Mouse (Mus musculus): ENCODE measurements around the gene Rbm11. TPM values are rescaled to one million over a fixed set of nuclear protein-coding genes. Genes with fewer than 3 reads are reported as not detected.

The Rbm11 gene
- 0.24 and 0.46 TPM in 2 replicates for polyA plus RNA-seq (2014; fragmentation: Nextera tagmentation; extraction: Ambion mirVana)

- ATAC-seq (replicated peaks; ENCODE audit: insufficient number of reproducible peaks, low FRiP score, low TSS enrichment), result peak; percentile 93
- under 1% methylated on average over 55 of the region's 55 CpGs for WGBS (ENCODE audit: insufficient replicate concordance)
- Histone ChIP-seq H3K4me2 (peak within 1 kb of the TSS; percentile 86), H3K27me3 (ENCODE audit: control insufficient read depth, insufficient read depth, low read length) (no peaks in the 10 kb centered on the region), H3K27ac (ENCODE audit: low read depth, low read length) (no peak within 1 kb of the TSS), H3K9me3 (replicated peaks; ENCODE audit: control insufficient read depth, low read length) (no peaks in the 10 kb centered on the region), H3K4me3 (ENCODE audit: low read depth, low read length) (peak within 1 kb of the TSS; percentile 80), H3K9ac (ENCODE audit: low read depth, low read length) (peak within 1 kb of the TSS; percentile 58), H3K4me1 (ENCODE audit: control insufficient read depth, insufficient read depth, low read length) (no peaks in the 10 kb centered on the region), H3K36me3 (ENCODE audit: control insufficient read depth, insufficient read depth, low read length) (no peaks in the 10 kb centered on the region)
These were observed at the start of gene Rbm11 for GRCm38 (mm10) chr16:75592671-75593500. Gene Rbm11, plus strand, starts transcription at chr16:75592844.

- Histone ChIP-seq H3K4me2 (no peak overlapping the region), H3K9me3 (replicated peaks; ENCODE audit: control insufficient read depth, low read length) (no peaks in the 10 kb centered on the region), H3K27ac (ENCODE audit: low read depth, low read length) (no peak overlapping the region), H3K27me3 (ENCODE audit: control insufficient read depth, insufficient read depth, low read length) (no peaks in the 10 kb centered on the region), H3K36me3 (ENCODE audit: control insufficient read depth, insufficient read depth, low read length) (no peaks in the 10 kb centered on the region), H3K4me1 (ENCODE audit: control insufficient read depth, insufficient read depth, low read length) (no peaks in the 10 kb centered on the region), H3K4me3 (ENCODE audit: low read depth, low read length) (no peak overlapping the region), H3K9ac (ENCODE audit: low read depth, low read length) (no peak overlapping the region)
- no peak for ATAC-seq (replicated peaks; ENCODE audit: insufficient number of reproducible peaks, low FRiP score, low TSS enrichment)
- WGBS (ENCODE audit: insufficient replicate concordance), result 61% methylated on average over 1 of the region's 1 CpGs
These were observed 47.3 kb upstream of the Rbm11 start for GRCm38 (mm10) chr16:75545310-75545709.

GRCm38 (mm10) chr16:75562910-75563309 is 29.7 kb upstream of the Rbm11 start:
- no peak overlapping the region for H3K27ac ChIP-seq (ENCODE audit: low read depth, low read length)
- no peak overlapping the region for H3K9ac ChIP-seq (ENCODE audit: low read depth, low read length)
- no peaks in the 10 kb centered on the region for H3K9me3 ChIP-seq (replicated peaks; ENCODE audit: control insufficient read depth, low read length)
- no peaks in the 10 kb centered on the region for H3K27me3 ChIP-seq (ENCODE audit: control insufficient read depth, insufficient read depth, low read length)
- no peak for ATAC-seq (replicated peaks; ENCODE audit: insufficient number of reproducible peaks, low FRiP score, low TSS enrichment)
- no peaks in the 10 kb centered on the region for H3K4me1 ChIP-seq (ENCODE audit: control insufficient read depth, insufficient read depth, low read length)
- no peak overlapping the region for H3K4me3 ChIP-seq (ENCODE audit: low read depth, low read length)
- 83% methylated on average over 2 of the region's 2 CpGs for WGBS (ENCODE audit: insufficient replicate concordance)
- no peak overlapping the region for H3K4me2 ChIP-seq
- no peaks in the 10 kb centered on the region for H3K36me3 ChIP-seq (ENCODE audit: control insufficient read depth, insufficient read depth, low read length)

GRCm38 (mm10) chr16:75582279-75582678 is 10.4 kb upstream of the Rbm11 start:
- Histone ChIP-seq H3K9me3 (replicated peaks; ENCODE audit: control insufficient read depth, low read length) (no peaks in the 10 kb centered on the region), H3K4me2 (no peak overlapping the region), H3K4me3 (ENCODE audit: low read depth, low read length) (no peak overlapping the region), H3K4me1 (ENCODE audit: control insufficient read depth, insufficient read depth, low read length) (no peaks in the 10 kb centered on the region), H3K36me3 (ENCODE audit: control insufficient read depth, insufficient read depth, low read length) (no peaks in the 10 kb centered on the region), H3K27ac (ENCODE audit: low read depth, low read length) (no peak overlapping the region), H3K9ac (ENCODE audit: low read depth, low read length) (no peak overlapping the region), H3K27me3 (ENCODE audit: control insufficient read depth, insufficient read depth, low read length) (no peaks in the 10 kb centered on the region)
- ATAC-seq (replicated peaks; ENCODE audit: insufficient number of reproducible peaks, low FRiP score, low TSS enrichment), result no peak
- WGBS (ENCODE audit: insufficient replicate concordance), result 71% methylated on average over 5 of the region's 5 CpGs

GRCm38 (mm10) chr16:75585961-75586360 is 6.7 kb upstream of the Rbm11 start, which contains the start of gene Lipi:
Gene Lipi, minus strand, starts transcription at chr16:75586061.
- Histone ChIP-seq H3K4me3 (ENCODE audit: low read depth, low read length) (no peak within 1 kb of the TSS), H3K27me3 (ENCODE audit: control insufficient read depth, insufficient read depth, low read length) (no peaks in the 10 kb centered on the region), H3K27ac (ENCODE audit: low read depth, low read length) (no peak within 1 kb of the TSS), H3K36me3 (ENCODE audit: control insufficient read depth, insufficient read depth, low read length) (no peaks in the 10 kb centered on the region), H3K9me3 (replicated peaks; ENCODE audit: control insufficient read depth, low read length) (no peaks in the 10 kb centered on the region), H3K4me2 (no peak within 1 kb of the TSS), H3K4me1 (ENCODE audit: control insufficient read depth, insufficient read depth, low read length) (no peaks in the 10 kb centered on the region), H3K9ac (ENCODE audit: low read depth, low read length) (no peak within 1 kb of the TSS)
- 80% methylated on average over 7 of the region's 7 CpGs for whole genome bisulfite sequencing (ENCODE audit: insufficient replicate concordance)
- no peak for ATAC-seq (replicated peaks; ENCODE audit: insufficient number of reproducible peaks, low FRiP score, low TSS enrichment)

GRCm38 (mm10) chr16:75586466-75586865 is 6.2 kb upstream of the Rbm11 start:
- no peak for ATAC-seq (replicated peaks; ENCODE audit: insufficient number of reproducible peaks, low FRiP score, low TSS enrichment)
- Histone ChIP-seq H3K4me3 (ENCODE audit: low read depth, low read length) (no peak overlapping the region), H3K9me3 (replicated peaks; ENCODE audit: control insufficient read depth, low read length) (no peaks in the 10 kb centered on the region), H3K27me3 (ENCODE audit: control insufficient read depth, insufficient read depth, low read length) (no peaks in the 10 kb centered on the region), H3K27ac (ENCODE audit: low read depth, low read length) (no peak overlapping the region), H3K9ac (ENCODE audit: low read depth, low read length) (no peak overlapping the region), H3K36me3 (ENCODE audit: control insufficient read depth, insufficient read depth, low read length) (no peaks in the 10 kb centered on the region), H3K4me2 (no peak overlapping the region), H3K4me1 (ENCODE audit: control insufficient read depth, insufficient read depth, low read length) (no peaks in the 10 kb centered on the region)
- WGBS (ENCODE audit: insufficient replicate concordance), result 25% methylated on average over 3 of the region's 3 CpGs

GRCm38 (mm10) chr16:75593501-75594183 is 998 bp downstream of the Rbm11 start:
- Histone ChIP-seq H3K4me1 (ENCODE audit: control insufficient read depth, insufficient read depth, low read length) (no peaks in the 10 kb centered on the region), H3K27ac (ENCODE audit: low read depth, low read length) (no peak overlapping the region), H3K27me3 (ENCODE audit: control insufficient read depth, insufficient read depth, low read length) (no peaks in the 10 kb centered on the region), H3K9me3 (replicated peaks; ENCODE audit: control insufficient read depth, low read length) (no peaks in the 10 kb centered on the region), H3K4me2 (peak overlapping the region; percentile 86), H3K36me3 (ENCODE audit: control insufficient read depth, insufficient read depth, low read length) (no peaks in the 10 kb centered on the region), H3K9ac (ENCODE audit: low read depth, low read length) (peak overlapping the region; percentile 58), H3K4me3 (ENCODE audit: low read depth, low read length) (peak overlapping the region; percentile 80)
- no peak for ATAC-seq (replicated peaks; ENCODE audit: insufficient number of reproducible peaks, low FRiP score, low TSS enrichment)
- WGBS (ENCODE audit: insufficient replicate concordance), result 21% methylated on average over 15 of the region's 15 CpGs

GRCm38 (mm10) chr16:75606415-75606814 is 13.8 kb downstream of the Rbm11 start:
- no peaks in the 10 kb centered on the region for H3K36me3 ChIP-seq (ENCODE audit: control insufficient read depth, insufficient read depth, low read length)
- 78% methylated on average over 1 of the region's 1 CpGs for WGBS (ENCODE audit: insufficient replicate concordance)
- H3K27me3 ChIP-seq (ENCODE audit: control insufficient read depth, insufficient read depth, low read length), result no peaks in the 10 kb centered on the region
- no peaks in the 10 kb centered on the region for H3K4me1 ChIP-seq (ENCODE audit: control insufficient read depth, insufficient read depth, low read length)
- H3K9me3 ChIP-seq (replicated peaks; ENCODE audit: control insufficient read depth, low read length), result no peaks in the 10 kb centered on the region; the same call in 1 of the 2 replicates
- no peak overlapping the region for H3K9ac ChIP-seq (ENCODE audit: low read depth, low read length)
- ATAC-seq (replicated peaks; ENCODE audit: insufficient number of reproducible peaks, low FRiP score, low TSS enrichment), result no peak
- no peak overlapping the region for H3K4me3 ChIP-seq (ENCODE audit: low read depth, low read length)
- no peak overlapping the region for H3K4me2 ChIP-seq
- no peak overlapping the region for H3K27ac ChIP-seq (ENCODE audit: low read depth, low read length)
